Mouse (Mus musculus): Measurements from ENCODE around the gene Snd1. TPM values are rescaled to one million over a fixed set of nuclear protein-coding genes. Genes with fewer than 3 reads are reported as not detected.

Gene Snd1
- polyA plus RNA-seq, 1 experiment from 2014 or later, result 139 TPM

- Histone ChIP-seq H3K4me3 (ENCODE audit: low read depth, low read length) (no peak overlapping the region), H3K27ac (ENCODE audit: low read depth) (no peak overlapping the region), H3K4me1 (replicated peaks; ENCODE audit: control insufficient read depth, insufficient read depth, low read length) (no peaks in the 10 kb centered on the region), H3K9me3 (ENCODE audit: control insufficient read depth, low read length) (no peaks in the 10 kb centered on the region), H3K27me3 (replicated peaks; ENCODE audit: control insufficient read depth, insufficient read depth, low read length) (no peaks in the 10 kb centered on the region), H3K36me3 (ENCODE audit: control insufficient read depth, insufficient read depth, low read length) (no peaks in the 10 kb centered on the region), H3K9ac (ENCODE audit: low read length) (no peak overlapping the region), H3K4me2 (ENCODE audit: low read length) (no peak overlapping the region)
- 88% methylated on average over 6 of the region's 6 CpGs for WGBS
- ATAC-seq (replicated peaks; ENCODE audit: low FRiP score, low TSS enrichment, low read depth), result no peak
- DNase-seq (ENCODE audit: low spot score), result no peak
Observed at GRCm38 (mm10) chr6:28803678-28804279, 328.8 kb downstream of the Snd1 start.

- Histone ChIP-seq H3K4me2 (ENCODE audit: low read length) (no peak overlapping the region), H3K4me1 (replicated peaks; ENCODE audit: control insufficient read depth, insufficient read depth, low read length) (no peaks in the 10 kb centered on the region), H3K9me3 (ENCODE audit: control insufficient read depth, low read length) (no peaks in the 10 kb centered on the region), H3K27me3 (replicated peaks; ENCODE audit: control insufficient read depth, insufficient read depth, low read length) (no peaks in the 10 kb centered on the region), H3K4me3 (ENCODE audit: low read depth, low read length) (no peak overlapping the region), H3K36me3 (ENCODE audit: control insufficient read depth, insufficient read depth, low read length) (no peaks in the 10 kb centered on the region), H3K27ac (ENCODE audit: low read depth) (no peak overlapping the region), H3K9ac (ENCODE audit: low read length) (no peak overlapping the region)
- no peak for DNase-seq (ENCODE audit: low spot score)
- 89% methylated on average over 5 of the region's 5 CpGs for WGBS
- ATAC-seq (replicated peaks; ENCODE audit: low FRiP score, low TSS enrichment, low read depth), result no peak
Observed at GRCm38 (mm10) chr6:28804751-28805150, 329.8 kb downstream of the Snd1 start.

- H3K4me1 ChIP-seq (replicated peaks; ENCODE audit: control insufficient read depth, insufficient read depth, low read length), result no peaks in the 10 kb centered on the region
- no peaks in the 10 kb centered on the region for H3K27me3 ChIP-seq (replicated peaks; ENCODE audit: control insufficient read depth, insufficient read depth, low read length)
- H3K9me3 ChIP-seq (ENCODE audit: control insufficient read depth, low read length), result no peaks in the 10 kb centered on the region
- ATAC-seq (replicated peaks; ENCODE audit: low FRiP score, low TSS enrichment, low read depth) (no peak), DNase-seq (ENCODE audit: low spot score) (no peak)
- 84% methylated on average over 9 of the region's 9 CpGs for WGBS
- no peak overlapping the region for H3K27ac ChIP-seq (ENCODE audit: low read depth)
- H3K36me3 ChIP-seq (ENCODE audit: control insufficient read depth, insufficient read depth, low read length), result no peaks in the 10 kb centered on the region
- no peak overlapping the region for H3K4me3 ChIP-seq (ENCODE audit: low read depth, low read length)
- H3K4me2 ChIP-seq (ENCODE audit: low read length), result no peak overlapping the region
- H3K9ac ChIP-seq (ENCODE audit: low read length), result no peak overlapping the region
Observed at GRCm38 (mm10) chr6:28813057-28813456, 338.1 kb downstream of the Snd1 start.

GRCm38 (mm10) chr6:28814895-28815294 is 340.0 kb downstream of the Snd1 start:
- H3K4me3 ChIP-seq (ENCODE audit: low read depth, low read length), result no peak overlapping the region
- H3K27me3 ChIP-seq (replicated peaks; ENCODE audit: control insufficient read depth, insufficient read depth, low read length), result no peaks in the 10 kb centered on the region
- DNase-seq (ENCODE audit: low spot score) (no peak), ATAC-seq (replicated peaks; ENCODE audit: low FRiP score, low TSS enrichment, low read depth) (no peak)
- no peak overlapping the region for H3K9ac ChIP-seq (ENCODE audit: low read length)
- H3K4me1 ChIP-seq (replicated peaks; ENCODE audit: control insufficient read depth, insufficient read depth, low read length), result peaks cover 4% of the 10 kb centered on the region; the same call in 1 of the 2 replicates
- no peak overlapping the region for H3K27ac ChIP-seq (ENCODE audit: low read depth)
- no peaks in the 10 kb centered on the region for H3K36me3 ChIP-seq (ENCODE audit: control insufficient read depth, insufficient read depth, low read length)
- WGBS, result 78% methylated on average over 2 of the region's 2 CpGs
- H3K4me2 ChIP-seq (ENCODE audit: low read length), result no peak overlapping the region
- no peaks in the 10 kb centered on the region for H3K9me3 ChIP-seq (ENCODE audit: control insufficient read depth, low read length)

- ATAC-seq (replicated peaks; ENCODE audit: low FRiP score, low TSS enrichment, low read depth), result no peak
- Histone ChIP-seq H3K27me3 (replicated peaks; ENCODE audit: control insufficient read depth, insufficient read depth, low read length) (no peaks in the 10 kb centered on the region), H3K9me3 (ENCODE audit: control insufficient read depth, low read length) (no peaks in the 10 kb centered on the region), H3K27ac (ENCODE audit: low read depth) (no peak overlapping the region), H3K4me2 (ENCODE audit: low read length) (no peak overlapping the region), H3K4me3 (ENCODE audit: low read depth, low read length) (no peak overlapping the region), H3K4me1 (replicated peaks; ENCODE audit: control insufficient read depth, insufficient read depth, low read length) (peaks cover 11% of the 10 kb centered on the region), H3K9ac (ENCODE audit: low read length) (no peak overlapping the region), H3K36me3 (ENCODE audit: control insufficient read depth, insufficient read depth, low read length) (no peaks in the 10 kb centered on the region)
- 59% methylated on average over 9 of the region's 9 CpGs for WGBS
- no peak for DNase-seq (ENCODE audit: low spot score)
Observed at GRCm38 (mm10) chr6:28817039-28817438, 342.1 kb downstream of the Snd1 start.

GRCm38 (mm10) chr6:28819509-28820358 is 344.8 kb downstream of the Snd1 start:
- Histone ChIP-seq H3K9me3 (ENCODE audit: control insufficient read depth, low read length) (no peaks in the 10 kb centered on the region), H3K27me3 (replicated peaks; ENCODE audit: control insufficient read depth, insufficient read depth, low read length) (no peaks in the 10 kb centered on the region), H3K36me3 (ENCODE audit: control insufficient read depth, insufficient read depth, low read length) (no peaks in the 10 kb centered on the region), H3K4me2 (ENCODE audit: low read length) (no peak overlapping the region), H3K4me1 (replicated peaks; ENCODE audit: control insufficient read depth, insufficient read depth, low read length) (peaks cover 11% of the 10 kb centered on the region), H3K4me3 (ENCODE audit: low read depth, low read length) (no peak overlapping the region), H3K27ac (ENCODE audit: low read depth) (no peak overlapping the region), H3K9ac (ENCODE audit: low read length) (no peak overlapping the region)
- DNase-seq (ENCODE audit: low spot score), result no peak
- no peak for ATAC-seq (replicated peaks; ENCODE audit: low FRiP score, low TSS enrichment, low read depth)
- WGBS, result 73% methylated on average over 13 of the region's 13 CpGs

- H3K4me3 ChIP-seq (ENCODE audit: low read depth, low read length), result no peak overlapping the region
- no peaks in the 10 kb centered on the region for H3K36me3 ChIP-seq (ENCODE audit: control insufficient read depth, insufficient read depth, low read length)
- H3K27ac ChIP-seq (ENCODE audit: low read depth), result no peak overlapping the region
- H3K27me3 ChIP-seq (replicated peaks; ENCODE audit: control insufficient read depth, insufficient read depth, low read length), result no peaks in the 10 kb centered on the region
- no peak for ATAC-seq (replicated peaks; ENCODE audit: low FRiP score, low TSS enrichment, low read depth)
- no peak for DNase-seq (ENCODE audit: low spot score)
- WGBS, result 77% methylated on average over 3 of the region's 3 CpGs
- no peaks in the 10 kb centered on the region for H3K9me3 ChIP-seq (ENCODE audit: control insufficient read depth, low read length)
- no peak overlapping the region for H3K9ac ChIP-seq (ENCODE audit: low read length)
- H3K4me2 ChIP-seq (ENCODE audit: low read length), result no peak overlapping the region
- peaks cover 15% of the 10 kb centered on the region for H3K4me1 ChIP-seq (replicated peaks; ENCODE audit: control insufficient read depth, insufficient read depth, low read length)
Observed at GRCm38 (mm10) chr6:28822296-28822695, 347.4 kb downstream of the Snd1 start.

- no peak overlapping the region for H3K27ac ChIP-seq (ENCODE audit: low read depth)
- H3K4me1 ChIP-seq (replicated peaks; ENCODE audit: control insufficient read depth, insufficient read depth, low read length), result peaks cover 15% of the 10 kb centered on the region
- H3K9ac ChIP-seq (ENCODE audit: low read length), result no peak overlapping the region
- H3K27me3 ChIP-seq (replicated peaks; ENCODE audit: control insufficient read depth, insufficient read depth, low read length), result no peaks in the 10 kb centered on the region
- no peak overlapping the region for H3K4me2 ChIP-seq (ENCODE audit: low read length)
- no peaks in the 10 kb centered on the region for H3K36me3 ChIP-seq (ENCODE audit: control insufficient read depth, insufficient read depth, low read length)
- WGBS, result 89% methylated on average over 3 of the region's 3 CpGs
- H3K4me3 ChIP-seq (ENCODE audit: low read depth, low read length), result no peak overlapping the region
- ATAC-seq (replicated peaks; ENCODE audit: low FRiP score, low TSS enrichment, low read depth) (no peak), DNase-seq (ENCODE audit: low spot score) (no peak)
- H3K9me3 ChIP-seq (ENCODE audit: control insufficient read depth, low read length), result no peaks in the 10 kb centered on the region
Observed at GRCm38 (mm10) chr6:28823375-28823774, 348.4 kb downstream of the Snd1 start.

- Histone ChIP-seq H3K27me3 (replicated peaks; ENCODE audit: control insufficient read depth, insufficient read depth, low read length) (no peaks in the 10 kb centered on the region), H3K4me2 (ENCODE audit: low read length) (no peak overlapping the region), H3K4me3 (ENCODE audit: low read depth, low read length) (no peak overlapping the region), H3K9me3 (ENCODE audit: control insufficient read depth, low read length) (no peaks in the 10 kb centered on the region), H3K9ac (ENCODE audit: low read length) (no peak overlapping the region), H3K27ac (ENCODE audit: low read depth) (no peak overlapping the region), H3K4me1 (replicated peaks; ENCODE audit: control insufficient read depth, insufficient read depth, low read length) (peaks cover 15% of the 10 kb centered on the region), H3K36me3 (ENCODE audit: control insufficient read depth, insufficient read depth, low read length) (no peaks in the 10 kb centered on the region)
- no peak for ATAC-seq (replicated peaks; ENCODE audit: low FRiP score, low TSS enrichment, low read depth)
- WGBS, result 91% methylated on average over 5 of the region's 5 CpGs
- no peak for DNase-seq (ENCODE audit: low spot score)
Observed at GRCm38 (mm10) chr6:28823802-28824201, 348.9 kb downstream of the Snd1 start.
